Mouse (Mus musculus) cerebellum, adult (tissue): ENCODE data around the gene Zkscan17.

Source experiments
- ATAC-seq: cut with Nextera tagmentation; 2 replicates; pipeline ENCODE4 v1.9.2; 2017; ENCODE audit warnings: mild to moderate bottlenecking, moderate library complexity, mixed read lengths; ENCODE audit not compliant: insufficient number of reproducible peaks, low FRiP score, low TSS enrichment

Zkscan17 gene

GRCm38 (mm10) chr11:59471413-59472325 lies 54.9 kb downstream of the Zkscan17 start:
- ATAC-seq, result no peak

GRCm38 (mm10) chr11:59460459-59460858 lies 66.1 kb downstream of the Zkscan17 start:
- ATAC-seq, result no peak

- ATAC-seq, result no peak
Observed at GRCm38 (mm10) chr11:59458973-59459372, 67.6 kb downstream of the Zkscan17 start.

- no peak for ATAC-seq
Observed at GRCm38 (mm10) chr11:59456891-59457290, 69.7 kb downstream of the Zkscan17 start.

- ATAC-seq, result no peak
Observed at GRCm38 (mm10) chr11:59456346-59456745, 70.2 kb downstream of the Zkscan17 start.

- ATAC-seq, result no peak
Observed at GRCm38 (mm10) chr11:59451086-59451485, 75.5 kb downstream of the Zkscan17 start, which contains the start of gene Snap47. Gene Snap47, minus strand, starts transcription at chr11:59451186.

GRCm38 (mm10) chr11:59450230-59450771 lies 76.2 kb downstream of the Zkscan17 start:
- ATAC-seq, result peak; percentile 59; the same call in 1 of the 2 replicates

- ATAC-seq, result peak; percentile 88
Observed at GRCm38 (mm10) chr11:59449741-59450229, 76.8 kb downstream of the Zkscan17 start, which contains the start of gene Jmjd4. Gene Jmjd4, plus strand, starts transcription at chr11:59450045.

GRCm38 (mm10) chr11:59443102-59443501 lies 83.4 kb downstream of the Zkscan17 start:
- no peak for ATAC-seq

- no peak for ATAC-seq
Observed at GRCm38 (mm10) chr11:59437954-59438353, 88.6 kb downstream of the Zkscan17 start.
